Mouse (Mus musculus): ENCODE measurements around the gene Adcy5.

The Adcy5 gene

DNA sequence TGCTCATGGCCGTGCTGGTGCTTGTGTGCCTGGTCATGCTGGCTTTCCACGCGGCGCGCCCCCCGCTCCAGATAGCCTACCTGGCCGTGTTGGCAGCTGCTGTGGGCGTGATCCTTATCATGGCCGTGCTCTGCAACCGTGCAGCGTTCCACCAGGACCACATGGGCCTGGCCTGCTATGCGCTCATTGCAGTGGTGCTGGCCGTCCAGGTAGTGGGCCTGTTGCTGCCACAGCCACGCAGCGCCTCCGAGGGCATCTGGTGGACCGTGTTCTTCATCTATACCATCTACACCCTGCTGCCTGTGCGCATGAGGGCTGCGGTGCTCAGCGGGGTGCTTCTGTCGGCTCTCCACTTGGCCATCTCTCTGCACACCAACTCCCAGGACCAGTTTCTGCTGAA lies 2.2 kb downstream of the Adcy5 start:
- DNase-seq = no peak

GRCm38 (mm10) chr16:35159532-35159931 lies 4.9 kb downstream of the Adcy5 start:
- no peak for DNase-seq

DNA sequence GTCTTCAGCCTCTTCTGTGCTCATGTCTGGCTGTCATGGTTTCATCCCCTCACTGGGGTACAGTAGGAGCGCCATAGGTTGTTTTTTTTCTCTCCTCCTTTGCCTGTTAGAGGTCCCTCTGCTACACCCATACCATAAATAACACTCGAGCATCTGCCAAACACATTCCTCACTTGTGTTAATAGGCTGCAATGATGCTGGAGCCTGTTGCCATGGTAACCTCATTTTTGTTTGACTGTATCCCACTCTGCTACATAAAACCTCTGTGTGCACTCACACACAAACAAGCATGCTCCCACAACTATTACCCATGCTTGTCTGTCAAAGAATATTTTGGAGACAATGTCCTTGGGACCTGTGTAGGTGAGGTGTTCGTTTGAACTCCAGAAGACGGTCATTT lies 5.3 kb downstream of the Adcy5 start:
- DNase-seq = no peak

GRCm38 (mm10) chr16:35164361-35165224 lies 9.9 kb downstream of the Adcy5 start:
- no peak for DNase-seq

- no peak for DNase-seq
Observed at GRCm38 (mm10) chr16:35165361-35165760, 10.7 kb downstream of the Adcy5 start.

- DNase-seq = no peak
Observed at GRCm38 (mm10) chr16:35165788-35166187, 11.1 kb downstream of the Adcy5 start.

- DNase-seq = no peak
Observed at GRCm38 (mm10) chr16:35169431-35169830, 14.8 kb downstream of the Adcy5 start.

DNA sequence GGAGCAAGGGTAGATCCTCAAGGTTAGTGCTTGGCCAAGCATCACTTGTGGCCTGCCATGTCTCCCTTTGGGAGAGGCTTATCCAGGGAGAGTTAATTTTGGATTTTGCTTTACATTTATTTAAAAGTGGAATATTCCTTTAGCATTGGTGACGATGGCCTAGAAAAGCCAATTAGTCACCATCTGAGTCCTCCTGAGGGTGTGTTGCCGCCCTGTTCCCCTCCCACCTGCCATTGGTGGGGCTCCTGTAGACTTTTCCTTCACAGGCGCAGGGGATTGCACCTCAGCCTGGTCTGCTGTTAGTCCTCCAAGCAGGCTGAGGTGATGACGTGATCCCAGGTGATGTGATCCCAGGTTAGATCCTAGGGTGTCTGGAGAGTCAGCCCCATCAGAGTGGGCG lies 17.5 kb downstream of the Adcy5 start:
- no peak for DNase-seq

DNA sequence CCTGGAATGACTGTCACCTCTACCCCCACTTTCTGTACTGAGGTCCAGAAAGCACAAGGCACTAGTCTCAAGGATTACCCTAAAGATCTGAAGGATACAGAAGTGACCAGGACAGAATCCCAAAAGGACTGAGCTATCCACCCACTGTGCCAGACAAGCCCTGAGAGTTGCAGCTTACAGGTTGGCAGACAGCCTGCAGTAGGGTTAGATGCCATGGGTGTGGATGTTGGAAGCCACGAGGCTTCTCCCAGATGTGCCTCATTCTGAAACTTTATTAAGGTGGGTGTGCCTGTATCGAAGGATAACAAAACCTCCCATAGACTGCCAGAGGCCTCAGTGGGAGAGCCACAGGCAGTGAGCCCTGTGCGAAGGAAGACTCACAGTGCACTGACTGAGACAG lies 23.8 kb downstream of the Adcy5 start:
- no peak for DNase-seq

- DNase-seq = no peak
Observed at GRCm38 (mm10) chr16:35179082-35179481, 24.4 kb downstream of the Adcy5 start.

GRCm38 (mm10) chr16:35183161-35183560 lies 28.5 kb downstream of the Adcy5 start:
- DNase-seq = no peak

GRCm38 (mm10) chr16:35188111-35188510 lies 33.4 kb downstream of the Adcy5 start:
- DNase-seq = no peak

DNA sequence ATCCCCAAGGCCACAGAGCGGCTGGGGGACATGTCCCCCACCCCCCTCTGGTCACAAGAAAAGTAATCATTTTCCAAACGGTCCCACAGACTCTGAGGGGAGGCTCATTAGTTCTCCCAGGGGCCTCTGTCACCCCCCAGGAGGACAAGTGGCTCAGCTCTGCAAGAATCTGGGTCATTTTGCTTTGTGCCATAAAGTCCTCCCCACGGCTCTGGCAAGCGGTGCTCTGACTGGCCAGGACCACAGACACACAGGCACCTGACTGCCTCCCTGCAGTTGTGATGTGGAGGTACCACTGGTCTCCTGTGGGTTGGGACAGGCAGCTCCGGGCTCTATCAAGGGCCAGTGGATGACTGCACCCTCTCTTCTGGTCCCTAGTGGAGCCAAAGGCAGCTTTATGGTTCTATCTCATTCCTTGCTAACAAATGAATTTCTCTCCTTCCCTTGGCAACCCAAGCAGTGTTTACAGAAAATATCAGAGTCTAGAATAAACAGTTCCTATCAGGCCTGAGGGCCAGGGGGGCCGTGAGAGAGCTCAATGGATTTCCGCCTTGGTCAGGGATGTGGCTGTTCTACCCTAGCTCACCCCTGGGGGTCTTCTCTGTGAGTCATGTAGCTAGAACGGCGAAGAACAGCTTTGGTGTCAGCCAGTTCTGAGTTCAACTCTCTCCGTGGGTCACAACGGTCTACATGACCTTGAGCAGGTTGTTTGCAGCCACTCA lies 34.9 kb downstream of the Adcy5 start:
- no peak for DNase-seq

DNA sequence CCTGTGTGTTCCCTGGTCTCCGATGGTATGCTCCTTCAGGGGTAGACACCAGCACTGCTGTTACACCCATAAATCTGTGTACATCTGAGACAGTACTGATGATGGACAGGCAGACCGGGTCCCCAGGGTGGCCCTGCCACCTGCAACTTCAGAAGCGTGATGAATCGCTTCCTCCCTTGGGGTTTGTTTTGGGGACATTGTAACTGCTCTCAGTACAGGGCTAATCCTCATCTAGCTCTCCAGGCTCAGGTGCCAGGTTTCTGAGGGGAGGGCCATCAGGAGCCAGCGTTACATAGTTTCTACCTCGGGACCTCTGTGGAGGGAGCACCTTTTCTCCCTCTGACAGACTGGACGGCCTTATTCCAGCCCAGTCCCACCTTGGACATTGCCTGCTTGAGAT lies 36.1 kb downstream of the Adcy5 start:
- DNase-seq = no peak

DNA sequence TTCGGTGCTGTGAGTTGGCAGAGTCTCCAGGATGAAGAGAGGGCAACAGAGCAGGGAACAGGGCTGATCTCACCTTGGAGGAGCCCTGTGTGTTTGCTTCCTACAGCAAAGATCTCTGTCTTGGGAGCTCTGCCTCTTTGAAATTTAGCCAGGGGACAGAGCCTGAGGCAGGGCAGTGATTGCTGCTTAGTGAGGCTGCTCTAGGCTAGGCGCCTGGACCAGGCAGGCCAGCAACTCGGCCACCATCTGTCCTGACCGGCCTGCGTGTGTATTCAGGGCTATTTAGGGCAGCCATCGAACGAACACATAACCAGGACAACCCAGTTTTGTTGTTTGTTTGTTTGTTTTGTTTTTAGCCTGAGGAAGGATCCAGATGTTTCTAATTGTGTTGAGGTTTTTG lies 36.6 kb downstream of the Adcy5 start:
- no peak for DNase-seq

DNA sequence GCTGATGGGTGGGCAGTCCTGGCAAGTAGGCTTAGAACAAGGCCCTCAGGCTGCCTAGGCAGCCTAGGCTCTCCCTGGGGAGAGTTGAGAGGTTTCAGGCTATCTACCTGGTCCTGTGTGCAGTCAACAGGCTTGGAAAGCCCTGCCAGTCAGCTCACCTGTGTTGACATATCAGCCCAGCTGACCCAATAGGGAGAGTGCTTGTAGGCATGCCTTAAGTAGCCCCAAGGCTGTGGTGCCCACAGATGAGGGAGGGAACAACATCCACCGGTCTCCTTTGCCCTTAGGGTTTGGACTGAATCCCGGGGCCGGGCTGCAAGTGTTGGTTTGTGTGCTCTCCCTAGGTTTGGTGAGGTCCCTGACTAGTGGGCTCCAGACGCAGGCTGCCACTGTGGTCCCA lies 37.8 kb downstream of the Adcy5 start:
- no peak for DNase-seq

- DNase-seq = no peak
Observed at GRCm38 (mm10) chr16:35193357-35193756, 38.7 kb downstream of the Adcy5 start.

- DNase-seq = no peak
Observed at GRCm38 (mm10) chr16:35199721-35200431, 45.2 kb downstream of the Adcy5 start.

DNA sequence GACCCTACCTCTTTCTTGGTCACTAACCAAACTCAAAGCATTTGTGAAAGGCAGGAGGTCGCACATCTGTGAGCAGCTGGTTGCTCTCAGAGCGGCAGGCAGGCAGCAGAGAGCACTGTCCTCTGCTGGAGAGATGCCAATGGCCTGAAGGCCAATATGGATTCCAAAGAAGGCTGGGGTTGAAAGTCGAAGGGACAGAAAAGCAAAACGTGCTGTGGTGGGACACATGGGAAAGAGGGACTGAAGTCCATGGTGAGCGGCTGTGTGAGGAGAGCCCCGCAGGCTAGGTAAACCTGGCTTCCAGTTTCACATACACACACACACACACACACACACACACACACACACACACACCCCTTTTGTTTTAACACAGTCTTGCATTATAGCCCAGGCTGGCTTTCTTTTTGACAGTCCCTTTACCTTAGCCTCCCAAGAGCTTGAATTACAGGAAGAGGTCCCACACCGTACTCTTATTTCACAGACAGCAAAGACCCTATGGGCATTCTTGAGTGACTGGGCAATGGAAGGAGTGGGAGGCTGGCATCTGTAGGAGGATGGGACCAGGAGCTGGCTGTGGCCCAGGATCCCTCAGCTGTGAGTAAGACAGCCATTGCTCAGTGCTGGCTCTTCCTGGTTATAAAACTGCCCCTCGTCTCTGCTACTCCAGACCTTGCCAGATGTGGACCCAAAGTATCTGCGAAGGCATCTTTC lies 45.9 kb downstream of the Adcy5 start:
- DNase-seq = no peak

- no peak for DNase-seq
Observed at GRCm38 (mm10) chr16:35201281-35201680, 46.6 kb downstream of the Adcy5 start.

GRCm38 (mm10) chr16:35203511-35203910 lies 48.8 kb downstream of the Adcy5 start:
- no peak for DNase-seq

- DNase-seq = no peak
Observed at GRCm38 (mm10) chr16:35205681-35206080, 51.0 kb downstream of the Adcy5 start.

GRCm38 (mm10) chr16:35206426-35206825 lies 51.7 kb downstream of the Adcy5 start:
- DNase-seq = no peak
